Mouse (Mus musculus): ENCODE results near the gene Drd3.

The Drd3 gene

DNA sequence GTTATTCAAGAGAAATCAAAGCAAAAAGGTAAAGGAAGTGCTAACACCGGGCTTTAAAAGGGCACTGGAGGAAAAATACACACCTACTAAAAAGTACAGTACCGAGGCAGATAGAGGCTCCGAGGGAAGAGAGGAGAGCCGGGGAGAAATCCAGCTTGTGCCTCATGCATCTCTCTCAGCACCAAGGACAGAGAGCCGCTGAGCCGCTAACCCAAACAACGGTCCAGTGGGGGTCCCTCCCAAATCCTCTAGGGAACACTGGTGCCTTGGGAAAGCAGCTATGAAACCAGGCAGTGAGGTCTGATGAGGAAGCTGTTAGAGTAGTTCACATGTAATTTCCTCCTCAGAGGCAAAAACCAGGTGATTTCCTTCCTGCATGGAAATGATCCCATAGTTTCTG, at the start of gene Drd3:
Gene Drd3 (plus strand): TSS at position 276 of the 400 bp plus-strand sequence.
- no peak for DNase-seq (ENCODE audit: low spot score in 2 of 2)

DNA sequence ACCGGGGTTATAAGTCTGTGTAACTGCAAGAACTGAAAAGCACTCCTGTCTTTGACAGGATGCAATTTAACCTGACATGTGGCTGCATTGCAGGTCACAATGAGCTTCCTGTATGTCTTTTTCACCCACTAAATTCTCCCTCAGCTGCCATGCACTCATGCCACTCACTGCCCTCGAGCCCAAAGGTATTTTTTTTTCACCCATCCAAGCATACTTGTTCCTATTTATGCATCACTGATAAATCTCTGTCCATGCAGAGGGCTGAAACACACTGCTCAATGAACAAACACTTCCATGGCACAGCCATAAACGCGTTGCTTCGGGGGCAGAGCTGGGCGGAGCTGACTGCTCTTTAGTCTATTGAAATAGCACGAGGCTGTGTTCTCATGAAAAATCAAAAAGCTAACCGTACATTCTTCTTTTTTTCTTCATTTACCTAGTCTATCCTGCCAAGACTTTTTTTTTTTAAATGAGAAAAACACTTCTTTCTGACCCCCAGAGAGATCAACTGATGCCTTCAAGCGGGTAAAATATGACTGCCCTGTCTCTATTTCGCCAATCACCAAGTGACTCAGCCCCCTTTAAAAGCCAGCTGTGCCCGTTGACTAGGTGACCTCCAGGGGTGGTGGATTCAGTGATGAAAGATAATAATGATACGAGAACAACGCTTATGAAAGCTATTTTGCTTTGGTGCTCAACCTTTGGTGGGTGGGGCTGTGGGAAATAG, 45.3 kb upstream of the Drd3 start:
- peak; percentile 28 to 43 for DNase-seq (ENCODE audit: low spot score in 2 of 2)

DNA sequence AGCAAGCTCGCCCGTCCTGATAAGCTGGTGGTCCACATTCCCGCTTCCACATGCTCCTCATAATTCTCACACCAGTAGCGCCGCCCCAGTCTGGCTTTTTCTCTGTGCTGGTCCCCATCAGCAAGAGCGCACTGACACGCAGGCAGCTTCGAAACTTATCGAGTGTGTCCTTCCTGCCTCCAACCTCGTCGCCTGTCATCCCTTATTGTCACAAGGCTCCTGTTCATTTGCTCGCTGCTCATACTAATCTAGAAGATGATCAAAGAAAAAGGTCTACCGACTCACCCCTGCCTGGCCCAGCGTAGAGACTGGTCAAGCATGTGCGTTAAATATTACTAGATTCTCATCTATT, 44.8 kb upstream of the Drd3 start:
- peak; percentile 12 to 25 for DNase-seq (ENCODE audit: low spot score in 2 of 2)

DNA sequence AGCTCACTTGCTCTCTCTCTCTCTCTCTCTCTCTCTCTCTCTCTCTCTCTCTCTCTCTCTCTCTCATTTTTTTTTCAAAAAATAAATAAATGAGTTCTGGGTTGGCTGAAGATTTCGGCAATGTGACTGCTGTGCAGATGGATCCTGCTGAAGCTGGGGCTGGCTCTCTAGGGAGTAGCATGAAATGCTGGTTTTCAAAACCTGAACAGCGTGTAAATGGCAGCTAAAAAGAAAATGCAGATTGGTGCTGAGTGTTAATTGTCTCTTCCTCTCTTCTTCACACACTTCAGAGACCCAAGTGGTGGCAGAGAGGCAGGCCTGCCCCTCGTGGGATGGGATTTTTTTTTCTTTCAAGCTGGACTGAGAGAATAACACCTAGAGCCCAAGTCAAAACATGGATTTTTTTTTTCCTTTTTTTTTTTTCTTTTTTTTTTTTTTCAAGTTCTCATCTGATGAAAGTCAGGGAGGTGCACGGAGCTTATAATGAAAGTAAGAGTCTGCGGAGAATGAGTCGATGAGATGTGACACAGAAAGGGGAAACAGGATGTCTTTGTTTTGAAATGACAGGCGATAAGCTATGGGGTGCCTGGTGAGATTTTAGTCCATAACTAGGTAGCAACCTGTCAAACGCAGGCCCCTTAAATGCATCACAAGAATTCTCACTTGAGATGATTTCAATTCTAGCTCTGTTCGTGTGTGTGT, 44.2 kb upstream of the Drd3 start:
- DNase-seq (ENCODE audit: low spot score in 2 of 2), result peak; percentile 56 to 62

DNA sequence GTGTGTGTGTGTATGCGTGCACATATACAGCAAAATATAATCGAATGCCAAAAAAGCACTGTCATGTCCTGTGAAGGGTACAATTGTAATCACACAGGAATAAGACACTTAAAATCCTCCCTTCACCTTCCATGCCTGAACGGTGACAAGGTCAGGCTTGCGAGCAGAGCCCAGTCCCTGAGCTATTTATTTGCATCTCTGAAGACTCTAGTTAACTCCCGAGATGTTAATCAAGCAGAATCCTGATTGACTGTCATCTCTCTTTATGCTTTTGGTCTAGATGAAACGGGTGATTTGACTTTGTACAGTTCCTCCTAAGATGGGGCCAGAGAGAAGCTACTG, 43.7 kb upstream of the Drd3 start:
- DNase-seq (ENCODE audit: low spot score in 2 of 2), result no peak

DNA sequence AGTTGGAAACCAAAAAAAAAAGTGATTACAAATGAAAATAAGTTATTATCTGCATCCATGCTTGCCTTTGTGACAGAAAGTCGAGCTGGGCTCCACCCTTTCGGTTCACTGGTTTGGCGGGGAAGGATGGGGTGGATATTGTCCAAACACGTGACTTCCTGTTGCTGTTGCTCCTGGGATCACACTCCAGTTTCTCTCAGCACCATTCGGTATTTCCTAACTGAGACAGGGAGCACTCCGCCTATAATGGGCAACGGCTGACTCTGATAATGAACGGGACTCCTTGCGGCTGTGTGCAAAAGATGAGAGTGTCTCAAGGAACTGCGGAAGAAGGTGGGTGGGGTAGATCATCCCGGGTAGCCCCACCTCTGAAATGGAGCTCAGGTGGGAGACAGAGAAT, 43.2 kb upstream of the Drd3 start:
- DNase-seq (ENCODE audit: low spot score in 2 of 2), result no peak

DNA sequence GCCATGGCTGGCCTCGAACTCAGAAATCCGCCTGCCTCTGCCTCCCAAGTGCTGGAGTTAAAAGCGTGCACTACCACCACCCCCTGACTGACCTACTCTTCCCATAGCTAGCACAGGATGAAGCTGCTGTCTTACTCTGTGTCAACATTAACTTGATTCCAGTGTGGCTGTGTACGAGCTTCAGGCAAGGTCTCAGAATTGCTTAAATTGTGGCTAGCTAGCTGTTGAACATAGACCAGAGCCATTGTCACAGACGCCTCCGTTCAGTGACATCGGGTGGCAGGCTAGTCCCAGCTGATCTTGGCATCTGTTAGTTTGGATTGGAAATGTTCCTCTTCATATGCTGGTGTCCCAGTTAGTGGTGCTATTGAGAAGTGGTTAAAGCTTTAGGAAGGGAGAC, 42.5 kb upstream of the Drd3 start:
- DNase-seq (ENCODE audit: low spot score in 2 of 2), result no peak

DNA sequence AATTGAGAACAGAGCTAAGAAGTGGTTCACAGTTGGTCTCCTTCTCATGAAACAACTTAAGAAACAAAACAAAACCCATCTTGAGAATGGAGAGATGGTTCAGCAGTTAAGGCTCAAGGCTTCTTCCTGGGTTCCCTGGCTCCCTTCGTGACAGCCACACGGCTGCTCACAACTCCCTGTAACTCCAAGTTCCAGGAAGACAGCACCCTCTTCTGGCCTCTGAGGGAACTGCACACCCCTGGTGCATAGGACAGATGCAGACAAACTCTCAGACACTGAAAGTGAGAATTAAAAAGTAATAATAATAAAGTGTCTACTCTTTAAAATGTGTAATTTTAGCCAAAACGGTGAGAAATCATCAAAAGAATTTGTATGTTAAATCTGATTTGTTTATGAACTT, 29.4 kb upstream of the Drd3 start:
- peak; percentile 33 to 36 for DNase-seq (ENCODE audit: low spot score in 2 of 2)

DNA sequence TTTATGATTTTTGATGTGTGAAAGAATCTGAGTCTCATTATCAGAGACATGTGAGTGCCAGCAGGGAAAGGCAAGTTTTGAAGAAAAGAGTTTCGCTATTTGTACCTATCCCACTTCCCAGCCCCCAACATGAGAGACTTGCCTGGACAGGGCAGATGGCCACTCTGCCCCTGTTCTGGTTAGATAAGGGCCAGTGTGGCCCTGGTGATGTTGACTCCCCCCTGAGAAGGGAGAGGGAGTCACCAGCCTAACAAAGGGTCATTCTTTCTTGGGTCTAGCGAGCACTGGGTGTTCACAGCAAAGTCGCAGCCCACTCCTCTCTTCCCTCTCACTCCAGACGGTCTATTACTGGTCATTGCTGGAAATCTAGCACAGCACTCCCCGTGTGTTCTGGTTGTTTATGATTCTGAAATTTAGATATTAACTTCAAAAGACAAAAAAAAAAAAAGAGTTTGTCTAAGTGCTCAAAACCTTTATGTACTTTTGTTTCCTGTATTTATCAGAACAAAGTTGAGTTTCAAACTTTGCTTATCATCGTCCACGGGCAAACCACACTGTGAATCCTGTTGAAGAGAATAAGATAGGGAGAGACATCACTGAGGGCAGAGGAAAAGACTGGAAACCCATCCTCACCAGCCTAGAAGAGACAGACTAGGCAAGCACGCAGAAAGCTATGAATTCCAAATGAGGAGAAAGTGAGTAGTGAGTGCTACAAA, 24.2 kb upstream of the Drd3 start:
- no peak for DNase-seq (ENCODE audit: low spot score in 2 of 2)

DNA sequence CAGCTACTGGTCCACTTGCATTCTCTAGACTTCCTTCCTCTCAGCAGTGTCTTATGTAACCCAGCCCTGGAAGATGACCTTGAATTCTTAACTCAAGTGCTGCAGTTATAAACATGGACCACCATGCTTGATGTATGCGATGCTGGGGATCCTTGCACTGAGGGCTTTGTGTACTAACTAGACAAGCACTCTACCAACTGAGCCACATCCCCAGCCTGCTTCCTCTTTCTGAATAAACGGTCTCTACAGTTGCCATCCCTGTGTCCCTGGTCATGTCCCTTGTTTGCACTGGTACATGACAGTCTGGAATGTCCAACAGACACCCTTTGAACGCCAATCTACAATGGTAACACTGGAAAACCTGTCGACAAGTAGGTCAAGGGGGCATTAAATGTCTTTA, 23.5 kb upstream of the Drd3 start:
- DNase-seq (ENCODE audit: low spot score in 2 of 2), result no peak

DNA sequence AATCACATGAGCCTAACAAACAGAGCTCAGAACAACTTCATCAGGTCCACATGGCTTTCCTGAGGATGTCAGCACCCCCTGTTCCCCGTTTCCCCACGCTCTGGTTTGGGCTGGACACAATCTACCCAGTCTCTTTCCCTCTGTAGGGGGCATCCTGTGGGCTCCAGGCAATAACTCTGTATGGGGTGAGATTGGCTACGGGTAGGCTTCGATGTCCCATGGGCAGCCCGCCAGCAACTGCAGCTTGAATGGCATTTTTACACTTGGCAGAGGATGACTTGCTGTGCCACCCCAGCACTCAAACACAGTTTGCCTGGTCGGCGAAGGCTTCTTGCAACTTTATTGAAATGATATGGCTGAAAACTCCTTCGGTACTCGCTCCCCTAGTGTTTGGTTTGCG, 21.3 kb upstream of the Drd3 start:
- no peak for DNase-seq (ENCODE audit: low spot score in 2 of 2)

DNA sequence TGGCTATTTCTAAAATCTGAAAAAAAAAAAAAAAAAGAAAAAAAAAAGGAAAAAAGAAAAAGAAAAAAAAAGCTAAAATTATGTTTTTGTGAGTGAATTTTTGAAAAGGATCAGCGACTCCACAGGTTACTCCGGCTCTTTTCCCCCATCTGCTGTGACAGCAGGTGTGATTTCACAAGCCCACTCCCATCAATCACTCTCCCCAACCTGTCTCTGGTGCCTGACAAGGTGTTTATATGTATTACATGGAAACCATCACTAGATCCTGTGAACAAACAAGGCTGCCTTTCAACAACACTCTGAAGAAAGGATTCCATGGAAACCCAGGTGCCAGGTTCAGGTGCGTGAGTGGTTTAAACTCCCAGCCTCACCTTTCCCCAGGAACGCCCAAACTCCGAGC, 20.9 kb upstream of the Drd3 start:
- DNase-seq (ENCODE audit: low spot score in 2 of 2), result no peak

DNA sequence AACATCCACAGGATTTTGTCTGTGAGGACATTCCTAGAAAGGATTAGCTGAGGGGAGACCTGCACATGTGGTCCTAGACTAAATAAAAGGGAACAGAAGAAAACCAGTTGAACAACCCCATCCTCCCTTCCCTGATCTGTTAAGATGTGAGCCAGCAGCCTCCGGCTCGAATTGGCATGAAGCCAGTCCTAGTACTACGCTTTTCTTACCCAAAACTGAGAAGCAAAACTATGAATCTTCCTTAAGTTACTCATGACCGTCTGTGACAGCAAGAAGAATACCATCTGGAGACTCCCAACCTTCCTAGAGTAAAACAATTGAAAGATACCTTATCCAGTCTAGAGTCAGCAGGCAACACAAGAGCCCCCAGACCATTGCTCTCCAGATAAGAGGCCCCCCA, 15.9 kb upstream of the Drd3 start:
- no peak for DNase-seq (ENCODE audit: low spot score in 2 of 2)

DNA sequence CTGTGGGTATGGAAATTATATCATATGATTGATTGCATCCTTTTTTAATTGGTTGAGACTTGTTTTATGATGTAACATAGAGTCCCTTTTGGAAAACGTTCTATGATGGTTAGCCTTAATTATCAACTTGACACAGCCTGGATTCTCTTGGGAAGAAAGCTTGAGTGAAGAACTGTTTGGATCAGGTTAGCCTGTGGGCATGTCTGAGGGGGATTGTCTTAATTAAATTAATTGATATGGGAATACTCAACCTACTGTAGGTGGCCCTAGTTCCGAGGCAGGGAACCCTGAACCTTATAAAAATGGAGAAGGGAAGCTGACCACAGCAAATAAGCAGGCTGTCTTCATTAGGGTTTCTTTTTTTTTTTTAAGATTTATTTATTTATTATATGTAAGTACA, 12.9 kb upstream of the Drd3 start:
- DNase-seq (ENCODE audit: low spot score in 2 of 2), result no peak

DNA sequence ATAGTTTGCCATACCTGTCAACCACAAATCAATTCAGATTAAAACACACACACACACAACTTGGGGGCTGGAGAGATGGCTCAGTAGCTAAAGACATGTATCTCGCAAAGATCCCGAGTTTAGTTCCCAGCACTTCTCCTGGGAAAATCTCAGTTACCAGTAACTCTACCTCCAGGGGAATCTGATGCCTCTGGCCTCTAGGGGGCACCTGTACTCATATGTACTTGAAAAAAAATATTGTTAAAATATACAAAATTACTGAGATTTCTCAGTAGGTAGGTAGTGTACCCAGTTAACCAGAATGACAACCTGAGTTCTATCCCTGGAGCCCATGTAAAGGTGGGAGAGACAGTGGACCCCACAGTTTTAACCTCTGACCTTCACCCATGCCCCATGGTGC, 5.4 kb upstream of the Drd3 start:
- no peak for DNase-seq (ENCODE audit: low spot score in 2 of 2)

DNA sequence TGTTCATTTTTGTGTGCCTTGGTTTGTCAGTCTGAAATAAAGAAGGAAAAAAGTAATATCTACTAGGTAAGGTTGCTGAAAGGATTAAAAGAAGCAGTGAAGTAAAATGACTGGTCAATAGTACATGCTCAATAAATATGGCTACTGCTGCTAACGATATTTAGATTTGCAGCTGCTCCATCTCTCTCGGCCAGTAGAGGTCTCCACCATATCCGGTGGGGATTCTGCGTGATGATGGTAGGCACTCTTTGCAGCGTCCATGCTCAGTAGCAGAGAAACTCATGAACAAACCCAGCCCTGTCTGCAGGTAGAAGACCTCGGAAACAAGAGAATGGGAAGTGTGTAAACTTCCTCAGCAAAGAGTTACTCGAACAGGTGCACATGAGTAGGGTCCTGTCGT, 926 bp upstream of the Drd3 start:
- DNase-seq (ENCODE audit: low spot score in 2 of 2), result no peak

DNA sequence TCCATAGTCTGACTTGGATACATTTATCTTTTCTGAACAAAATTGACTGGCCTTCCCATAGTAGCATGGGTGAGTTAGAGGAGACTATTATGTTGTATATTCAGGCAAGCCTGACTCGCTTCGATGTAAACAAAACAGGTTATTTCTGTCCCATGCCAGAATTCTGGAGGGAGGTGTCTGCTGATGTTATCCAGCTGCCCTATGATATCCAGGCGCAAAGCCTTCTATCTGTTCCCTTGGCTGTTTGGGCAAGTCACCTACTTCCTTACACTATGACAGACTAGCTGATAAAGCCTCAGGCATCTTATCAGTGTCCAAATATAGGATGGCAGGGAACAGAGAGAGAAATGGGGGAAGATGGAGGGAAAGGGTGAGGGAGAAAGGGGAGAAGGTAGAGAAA, 18.5 kb downstream of the Drd3 start:
- DNase-seq (ENCODE audit: low spot score in 2 of 2), result no peak

DNA sequence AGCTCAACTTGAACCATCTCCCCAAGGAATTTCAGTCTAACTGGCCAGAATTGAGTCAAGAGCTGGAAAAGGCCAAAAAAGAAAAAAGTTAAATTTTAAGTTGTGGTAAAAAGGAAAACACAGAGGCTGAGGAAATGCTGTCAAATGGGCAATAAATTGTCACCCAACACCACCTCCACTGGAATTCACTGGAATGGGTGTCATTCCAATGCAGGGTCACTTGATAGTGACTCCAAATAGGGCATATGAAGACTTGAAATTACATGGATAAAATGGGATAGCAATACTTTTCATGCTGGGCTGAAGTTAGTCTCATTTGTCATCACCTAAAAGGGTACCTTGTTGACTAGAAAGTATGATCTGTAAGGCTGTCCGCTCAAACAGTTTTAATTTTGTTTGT, 18.9 kb downstream of the Drd3 start:
- no peak for DNase-seq (ENCODE audit: low spot score in 2 of 2)

DNA sequence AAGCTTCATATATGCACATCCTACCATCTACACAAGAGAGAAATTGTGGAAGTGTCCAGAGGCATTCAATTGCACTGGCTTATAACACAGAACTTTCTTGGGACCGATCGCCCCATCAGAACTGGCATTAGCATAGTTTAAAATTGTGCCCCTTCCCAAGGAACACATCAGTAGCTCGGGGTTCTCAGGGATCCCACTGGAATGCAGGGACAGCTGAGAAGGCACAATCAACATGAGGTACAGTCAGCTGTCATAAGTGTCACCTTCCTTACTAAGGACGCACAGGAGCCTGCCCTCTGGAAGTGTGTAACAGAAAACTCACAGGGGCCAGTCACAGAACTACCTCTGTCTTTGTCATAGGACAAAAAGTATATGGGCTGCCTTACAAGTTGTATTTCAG, 19.7 kb downstream of the Drd3 start:
- DNase-seq (ENCODE audit: low spot score in 2 of 2), result no peak

DNA sequence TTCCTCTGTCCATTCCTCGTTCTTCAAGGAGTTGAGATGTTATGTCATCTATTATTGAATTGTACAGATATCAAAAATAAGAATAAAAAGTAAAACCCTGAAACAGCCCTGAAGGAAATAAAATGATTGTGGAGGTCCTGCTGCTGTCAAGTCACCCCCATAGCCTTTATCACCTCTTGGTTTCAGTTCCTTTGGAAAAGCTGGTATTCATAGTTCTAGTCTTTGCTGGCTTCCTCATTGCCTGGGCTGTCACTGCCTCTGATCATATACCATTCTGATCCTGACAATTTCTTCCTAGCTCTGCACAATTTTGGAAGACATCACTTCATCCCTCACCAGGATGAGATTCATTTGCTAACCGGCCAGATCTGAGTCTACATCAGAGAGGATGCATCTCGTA, 23.1 kb downstream of the Drd3 start:
- DNase-seq (ENCODE audit: low spot score in 2 of 2), result no peak

DNA sequence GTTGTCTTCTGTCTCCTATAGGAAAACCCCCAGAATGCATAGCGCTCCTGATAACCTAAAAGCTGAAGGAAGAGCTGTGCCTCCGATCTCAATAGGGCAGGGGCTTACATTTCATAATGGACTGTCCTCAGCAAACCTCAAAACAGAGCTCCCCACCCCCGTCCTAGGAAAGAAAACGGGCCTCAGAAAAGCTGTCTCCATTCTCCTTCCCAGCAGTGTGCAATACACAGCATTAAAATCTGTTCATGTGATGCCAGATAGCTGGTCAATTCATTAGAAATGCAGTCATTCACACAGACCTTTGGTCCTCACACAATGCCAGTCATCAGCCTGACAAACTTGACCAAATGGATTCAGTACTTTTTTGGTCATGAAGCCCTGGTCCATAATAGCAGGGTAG, 45.7 kb downstream of the Drd3 start:
- no peak for DNase-seq (ENCODE audit: low spot score in 2 of 2)

DNA sequence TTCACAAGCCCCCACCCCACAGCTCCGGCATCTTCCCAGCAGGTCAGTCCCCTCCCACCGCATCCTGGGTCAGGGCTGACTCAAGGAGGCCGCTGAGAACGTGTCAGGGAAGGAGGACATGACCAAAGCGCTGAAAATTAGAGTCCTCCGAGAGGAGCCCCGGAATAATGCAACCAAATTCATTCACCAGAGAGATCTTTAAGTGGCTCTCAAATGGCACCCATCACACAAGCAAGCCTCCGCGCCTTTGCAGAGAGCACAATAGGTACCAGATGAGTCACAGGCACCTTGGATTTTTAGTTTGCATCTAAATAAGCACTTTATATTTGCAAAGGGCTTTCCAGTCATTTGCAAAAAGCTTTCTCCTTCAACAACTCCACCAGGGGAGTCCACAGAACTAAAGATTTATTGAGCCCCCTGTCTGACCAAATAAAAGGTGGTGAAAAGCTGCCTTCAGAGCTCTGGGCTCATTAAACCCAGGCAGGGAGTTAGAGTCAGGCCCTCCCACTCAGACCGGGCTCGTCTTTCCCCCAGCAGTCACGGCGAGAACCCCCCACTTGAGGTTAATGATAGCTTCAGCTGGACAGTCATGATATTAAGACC, 46.4 kb downstream of the Drd3 start:
- no peak for DNase-seq (ENCODE audit: low spot score in 2 of 2)

DNA sequence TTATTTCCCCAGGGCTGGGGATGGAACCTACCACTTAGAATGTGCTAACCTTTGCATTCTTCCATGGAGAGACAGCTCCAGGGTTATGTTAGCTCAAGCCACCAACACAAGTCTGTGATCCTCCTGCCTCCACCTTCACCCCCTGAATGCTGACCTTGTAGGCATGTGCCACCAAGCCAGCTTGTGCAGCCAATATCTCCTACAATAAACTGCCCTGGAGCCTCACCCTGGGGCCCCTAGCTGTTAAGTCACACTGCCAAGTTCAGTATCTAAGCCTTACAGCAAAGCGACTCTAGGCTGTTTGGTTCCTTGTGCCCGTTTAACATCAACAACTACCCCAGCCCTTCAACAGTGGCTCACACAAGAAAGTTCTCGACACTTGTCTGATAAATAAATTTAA, 47.3 kb downstream of the Drd3 start:
- no peak for DNase-seq (ENCODE audit: low spot score in 2 of 2)
